Mouse (Mus musculus): ENCODE measurements at regions not wholly inside any gene's neighbourhood (a gene's known extent, or its start where the extent isn't known, plus 50 kb on each side); places are given as distances from the start of the nearest gene placed in this dataset.
A peak's percentile ranks its signal among the peaks of the same experiment; 100 is the strongest.

GRCm38 (mm10) chr2:133649874-133650481 is 98.0 kb downstream of the Bmp2 start:
- no peak for TF ChIP-seq CTCF (IDR thresholded peaks at IDR 0.05; ENCODE audit: low read depth)
- Histone ChIP-seq H3K4me2 (replicated peaks; ENCODE audit: low read depth) (no peak overlapping the region), H3K9me3 (ENCODE audit: control insufficient read depth) (no peaks in the 10 kb centered on the region), H3K36me3 (ENCODE audit: control insufficient read depth, insufficient read depth) (no peaks in the 10 kb centered on the region), H3K9ac (ENCODE audit: low read depth, low read length) (no peak overlapping the region), H3K27me3 (replicated peaks; ENCODE audit: control insufficient read depth, insufficient read depth, low read length) (no peaks in the 10 kb centered on the region), H3K4me3 (ENCODE audit: low read depth, low read length) (no peak overlapping the region), H3K27ac (ENCODE audit: low read depth, low read length) (no peak overlapping the region), H3K4me1 (replicated peaks; ENCODE audit: control insufficient read depth, insufficient read depth, low read length) (no peaks in the 10 kb centered on the region)
- ATAC-seq = no peak
- 86% methylated on average over 6 of the region's 6 CpGs for WGBS

- Histone ChIP-seq H3K4me3 (ENCODE audit: low read depth, low read length) (no peak overlapping the region), H3K27me3 (replicated peaks; ENCODE audit: control insufficient read depth, insufficient read depth, low read length) (no peaks in the 10 kb centered on the region), H3K27ac (ENCODE audit: low read depth, low read length) (no peak overlapping the region), H3K9ac (ENCODE audit: low read depth, low read length) (no peak overlapping the region), H3K36me3 (ENCODE audit: control insufficient read depth, insufficient read depth) (no peaks in the 10 kb centered on the region), H3K4me1 (replicated peaks; ENCODE audit: control insufficient read depth, insufficient read depth, low read length) (no peaks in the 10 kb centered on the region), H3K4me2 (replicated peaks; ENCODE audit: low read depth) (no peak overlapping the region), H3K9me3 (ENCODE audit: control insufficient read depth) (no peaks in the 10 kb centered on the region)
- TF ChIP-seq CTCF (IDR thresholded peaks at IDR 0.05; ENCODE audit: low read depth) = no peak
- ATAC-seq = no peak
- 85% methylated on average over 9 of the region's 9 CpGs for WGBS
These were observed 114.5 kb downstream of the Bmp2 start for GRCm38 (mm10) chr2:133666331-133667054.

GRCm38 (mm10) chr2:133667055-133667395 is 115.1 kb downstream of the Bmp2 start:
- no peaks in the 10 kb centered on the region for H3K27me3 ChIP-seq (replicated peaks; ENCODE audit: control insufficient read depth, insufficient read depth, low read length)
- H3K27ac ChIP-seq (ENCODE audit: low read depth, low read length) = no peak overlapping the region
- H3K36me3 ChIP-seq (ENCODE audit: control insufficient read depth, insufficient read depth) = no peaks in the 10 kb centered on the region
- H3K4me3 ChIP-seq (ENCODE audit: low read depth, low read length) = no peak overlapping the region
- H3K9ac ChIP-seq (ENCODE audit: low read depth, low read length) = no peak overlapping the region
- no peak overlapping the region for H3K4me2 ChIP-seq (replicated peaks; ENCODE audit: low read depth)
- 30% methylated on average over 3 of the region's 3 CpGs for WGBS
- H3K9me3 ChIP-seq (ENCODE audit: control insufficient read depth) = no peaks in the 10 kb centered on the region
- ATAC-seq = peak; percentile 77
- TF ChIP-seq CTCF (IDR thresholded peaks at IDR 0.05; ENCODE audit: low read depth) = no peak
- H3K4me1 ChIP-seq (replicated peaks; ENCODE audit: control insufficient read depth, insufficient read depth, low read length) = no peaks in the 10 kb centered on the region

- Histone ChIP-seq H3K36me3 (ENCODE audit: control insufficient read depth, insufficient read depth) (no peaks in the 10 kb centered on the region), H3K4me2 (replicated peaks; ENCODE audit: low read depth) (no peak overlapping the region), H3K4me3 (ENCODE audit: low read depth, low read length) (no peak overlapping the region), H3K4me1 (replicated peaks; ENCODE audit: control insufficient read depth, insufficient read depth, low read length) (no peaks in the 10 kb centered on the region), H3K9ac (ENCODE audit: low read depth, low read length) (no peak overlapping the region), H3K9me3 (ENCODE audit: control insufficient read depth) (no peaks in the 10 kb centered on the region), H3K27me3 (replicated peaks; ENCODE audit: control insufficient read depth, insufficient read depth, low read length) (no peaks in the 10 kb centered on the region), H3K27ac (ENCODE audit: low read depth, low read length) (no peak overlapping the region)
- 83% methylated on average over 2 of the region's 2 CpGs for WGBS
- TF ChIP-seq CTCF (IDR thresholded peaks at IDR 0.05; ENCODE audit: low read depth) = no peak
- ATAC-seq = no peak
These were observed 117.9 kb downstream of the Bmp2 start for GRCm38 (mm10) chr2:133669821-133670220.

- H3K27ac ChIP-seq (ENCODE audit: low read depth, low read length) = no peak overlapping the region
- H3K9me3 ChIP-seq (ENCODE audit: control insufficient read depth) = no peaks in the 10 kb centered on the region
- H3K27me3 ChIP-seq (replicated peaks; ENCODE audit: control insufficient read depth, insufficient read depth, low read length) = no peaks in the 10 kb centered on the region
- no peaks in the 10 kb centered on the region for H3K4me1 ChIP-seq (replicated peaks; ENCODE audit: control insufficient read depth, insufficient read depth, low read length)
- H3K36me3 ChIP-seq (ENCODE audit: control insufficient read depth, insufficient read depth) = no peaks in the 10 kb centered on the region
- ATAC-seq = no peak
- no peak overlapping the region for H3K9ac ChIP-seq (ENCODE audit: low read depth, low read length)
- TF ChIP-seq CTCF (IDR thresholded peaks at IDR 0.05; ENCODE audit: low read depth) = no peak
- WGBS = 57% methylated on average over 4 of the region's 4 CpGs
- no peak overlapping the region for H3K4me2 ChIP-seq (replicated peaks; ENCODE audit: low read depth)
- H3K4me3 ChIP-seq (ENCODE audit: low read depth, low read length) = no peak overlapping the region
These were observed 119.6 kb downstream of the Bmp2 start for GRCm38 (mm10) chr2:133671528-133671927.

GRCm38 (mm10) chr2:133684367-133684766 is 132.4 kb downstream of the Bmp2 start:
- no peak for TF ChIP-seq CTCF (IDR thresholded peaks at IDR 0.05; ENCODE audit: low read depth)
- no peaks in the 10 kb centered on the region for H3K9me3 ChIP-seq (ENCODE audit: control insufficient read depth)
- no peak overlapping the region for H3K9ac ChIP-seq (ENCODE audit: low read depth, low read length)
- no peaks in the 10 kb centered on the region for H3K27me3 ChIP-seq (replicated peaks; ENCODE audit: control insufficient read depth, insufficient read depth, low read length)
- H3K27ac ChIP-seq (ENCODE audit: low read depth, low read length) = no peak overlapping the region
- no peak overlapping the region for H3K4me3 ChIP-seq (ENCODE audit: low read depth, low read length)
- H3K4me1 ChIP-seq (replicated peaks; ENCODE audit: control insufficient read depth, insufficient read depth, low read length) = no peaks in the 10 kb centered on the region
- no peak for ATAC-seq
- H3K4me2 ChIP-seq (replicated peaks; ENCODE audit: low read depth) = no peak overlapping the region
- H3K36me3 ChIP-seq (ENCODE audit: control insufficient read depth, insufficient read depth) = no peaks in the 10 kb centered on the region

Data from intestine, postnatal 0 days (tissue).